8 mouse cellular contexts compared by ENCODE assay signal in the genomic region with DNA sequence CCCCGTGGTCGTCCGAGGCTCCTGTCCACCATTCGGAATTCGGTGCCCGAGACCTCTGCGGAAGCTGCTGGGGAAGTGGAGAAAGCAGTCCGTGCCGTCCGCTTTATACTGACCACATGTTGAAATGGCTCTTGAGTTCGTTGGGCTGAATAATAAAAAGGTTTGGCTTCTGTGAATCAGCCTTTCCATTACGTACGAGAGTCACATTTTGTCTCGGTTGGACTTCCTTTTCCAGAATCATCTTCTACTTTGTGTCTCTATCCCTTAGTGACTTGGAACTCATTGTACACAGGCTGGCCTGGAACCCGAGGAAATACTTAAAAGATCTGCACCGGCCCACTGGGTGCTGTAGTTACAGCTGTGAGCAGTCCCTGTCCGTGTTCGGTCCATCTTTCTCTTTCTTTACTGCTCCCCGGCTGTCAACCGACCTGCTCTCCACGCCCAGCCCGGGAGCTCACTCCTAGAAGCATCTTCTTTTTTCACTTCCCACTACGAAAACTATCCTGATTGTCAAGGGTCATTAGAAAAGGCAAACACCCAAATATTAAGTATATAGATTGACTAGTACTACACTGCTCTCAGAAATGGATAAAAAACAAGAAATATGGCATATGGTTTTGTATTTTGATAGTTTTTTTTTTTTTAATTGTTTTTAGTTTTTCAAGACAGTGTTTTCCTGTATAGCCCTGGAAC. TPM values are rescaled to one million over a fixed set of nuclear protein-coding genes. Genes with fewer than 3 reads are reported as not detected.
DNase-seq lines count a peak whose midpoint lies in the region; ATAC-seq and TF ChIP-seq lines count a peak whose summit lies in the region.

No protein-coding gene starts in this region.

- DNase-seq in lung, adult 2 months: no peak
- DNase-seq in lung, adult 18-20 months: no peak
- no peak for DNase-seq in embryonic facial prominence, embryonic 14.5 days (ENCODE audit: low spot score)
- DNase-seq in adipocyte (ENCODE audit: low spot score): no peak
- DNase-seq in right cerebral cortex, postnatal 14 days: no peak
- DNase-seq in c-Kit-positive CD71-positive TER-119-positive erythroid progenitor cells, embryonic 14.5 days (ENCODE audit: low spot score): no peak

- TF ChIP-seq CTCF in lung, adult 2 months (IDR thresholded peaks at IDR 0.05; ENCODE audit: insufficient read depth, low read length): no peak

- peak overlapping the region; percentile 85 for H3K4me3 ChIP-seq in lung, adult 2 months (replicated peaks; ENCODE audit: extremely low read depth, low read depth, low read length)
- H3K4me3 ChIP-seq in embryonic facial prominence, embryonic 14.5 days (ENCODE audit: low read depth, low read length): peak overlapping the region; percentile 83
- H3K4me3 ChIP-seq in kidney, embryonic 15.5 days (replicated peaks): peak overlapping the region; percentile 93
- peak overlapping the region; percentile 91 for H3K4me3 ChIP-seq in midbrain, embryonic 16.5 days (ENCODE audit: low read depth, low read length)

- H3K9ac ChIP-seq in embryonic facial prominence, embryonic 14.5 days (ENCODE audit: low read depth, low read length): peak overlapping the region; percentile 97
- peak overlapping the region; percentile 99 for H3K9ac ChIP-seq in kidney, embryonic 15.5 days
- peak overlapping the region; percentile 85 for H3K9ac ChIP-seq in midbrain, embryonic 16.5 days (ENCODE audit: low read depth, low read length)

- no peaks in the 10 kb centered on the region for H3K27me3 ChIP-seq in embryonic facial prominence, embryonic 14.5 days (replicated peaks; ENCODE audit: control insufficient read depth, insufficient read depth, low read length)
- H3K27me3 ChIP-seq in kidney, embryonic 15.5 days: no peaks in the 10 kb centered on the region
- no peaks in the 10 kb centered on the region for H3K27me3 ChIP-seq in midbrain, embryonic 16.5 days (ENCODE audit: control insufficient read depth, insufficient read depth, low read depth, low read length)

- H3K9me3 ChIP-seq in embryonic facial prominence, embryonic 14.5 days (ENCODE audit: control insufficient read depth, low read length): no peaks in the 10 kb centered on the region
- H3K9me3 ChIP-seq in kidney, embryonic 15.5 days (replicated peaks): no peaks in the 10 kb centered on the region
- H3K9me3 ChIP-seq in midbrain, embryonic 16.5 days (replicated peaks; ENCODE audit: control insufficient read depth, low read length, poor library complexity, severe bottlenecking): no peaks in the 10 kb centered on the region

- H3K4me2 ChIP-seq in embryonic facial prominence, embryonic 14.5 days (ENCODE audit: low read depth, low read length): peak overlapping the region; percentile 92
- H3K4me2 ChIP-seq in kidney, embryonic 15.5 days: peak overlapping the region; percentile 66
- H3K4me2 ChIP-seq in midbrain, embryonic 16.5 days (ENCODE audit: low read length): peak overlapping the region; percentile 97

- WGBS in lung, adult 2 months: under 1% methylated on average over 23 of the region's 23 CpGs
- WGBS in embryonic facial prominence, embryonic 14.5 days: 1% methylated on average over 23 of the region's 23 CpGs
- under 1% methylated on average over 23 of the region's 23 CpGs for WGBS in kidney, embryonic 15.5 days
- WGBS in midbrain, embryonic 16.5 days: under 1% methylated on average over 23 of the region's 23 CpGs

- peaks cover 46% of the 10 kb centered on the region for H3K36me3 ChIP-seq in embryonic facial prominence, embryonic 14.5 days (ENCODE audit: control insufficient read depth, insufficient read depth, low read length)
- peaks cover 44% of the 10 kb centered on the region for H3K36me3 ChIP-seq in kidney, embryonic 15.5 days
- peaks cover 21% of the 10 kb centered on the region for H3K36me3 ChIP-seq in midbrain, embryonic 16.5 days (ENCODE audit: control insufficient read depth, insufficient read depth, low read length)

- no peak for ATAC-seq in embryonic facial prominence, embryonic 14.5 days (ENCODE audit: low read depth)
- peak; percentile 16; the same call in 1 of the 2 replicates for ATAC-seq in kidney, embryonic 15.5 days (replicated peaks; ENCODE audit: low FRiP score)
- ATAC-seq in midbrain, embryonic 16.5 days: no peak; the same call in 1 of the 2 replicates

- H3K4me1 ChIP-seq in lung, adult 2 months (ENCODE audit: control insufficient read depth, insufficient read depth, low read length): peaks cover 9% of the 10 kb centered on the region
- H3K4me1 ChIP-seq in embryonic facial prominence, embryonic 14.5 days (ENCODE audit: control insufficient read depth, insufficient read depth, low read length): peaks cover 17% of the 10 kb centered on the region
- H3K4me1 ChIP-seq in kidney, embryonic 15.5 days: peaks cover 46% of the 10 kb centered on the region
- H3K4me1 ChIP-seq in midbrain, embryonic 16.5 days (ENCODE audit: control insufficient read depth, insufficient read depth, low read length): peaks cover 19% of the 10 kb centered on the region

- H3K27ac ChIP-seq in embryonic facial prominence, embryonic 14.5 days (replicated peaks; ENCODE audit: low read depth, low read length): peak overlapping the region; percentile 96
- peak overlapping the region; percentile 98 for H3K27ac ChIP-seq in kidney, embryonic 15.5 days
- peak overlapping the region; percentile 92 for H3K27ac ChIP-seq in midbrain, embryonic 16.5 days (ENCODE audit: low read length)

- no peak for TF ChIP-seq POLR2A in lung, adult 2 months (IDR thresholded peaks at IDR 0.05; ENCODE audit: borderline replicate concordance, extremely low read depth, low read depth, low read length)

RNA-seq across cellular contexts. Expression of gene P4hb, which starts 0.7 kb away (rescaled TPM):
- 192 and 254 TPM in 2 replicates for polyA plus RNA-seq in lung, adult 2 months (2012; rRNA removed)
- 996 and 1,037 TPM in 2 replicates for polyA plus RNA-seq in embryonic facial prominence, embryonic 14.5 days (2014; fragmentation: Nextera tagmentation; extraction: Ambion mirVana)
- polyA plus RNA-seq in kidney, embryonic 15.5 days (2015; fragmentation: Nextera tagmentation; extraction: Ambion mirVana): 718 and 736 TPM in 2 replicates
- polyA plus RNA-seq in midbrain, embryonic 16.5 days (2015; fragmentation: Nextera tagmentation; extraction: Ambion mirVana): 233 and 257 TPM in 2 replicates

RNA-seq across cellular contexts. Expression of gene Arhgdia, which starts 7.7 kb away (rescaled TPM):
- 890 and 923 TPM in 2 replicates for polyA plus RNA-seq in lung, adult 2 months (2012; rRNA removed)
- 558 and 609 TPM in 2 replicates for polyA plus RNA-seq in embryonic facial prominence, embryonic 14.5 days (2014; fragmentation: Nextera tagmentation; extraction: Ambion mirVana)
- 588 and 644 TPM in 2 replicates for polyA plus RNA-seq in kidney, embryonic 15.5 days (2015; fragmentation: Nextera tagmentation; extraction: Ambion mirVana)
- polyA plus RNA-seq in midbrain, embryonic 16.5 days (2015; fragmentation: Nextera tagmentation; extraction: Ambion mirVana): 439 and 443 TPM in 2 replicates

RNA-seq across cellular contexts. Expression of gene Ppp1r27, which starts 22.8 kb away (rescaled TPM):
- 3.3 TPM in 1 of 2 replicates, not detected in the other for polyA plus RNA-seq in lung, adult 2 months (2012; rRNA removed)
- 9.6 and 9.7 TPM in 2 replicates for polyA plus RNA-seq in embryonic facial prominence, embryonic 14.5 days (2014; fragmentation: Nextera tagmentation; extraction: Ambion mirVana)
- polyA plus RNA-seq in kidney, embryonic 15.5 days (2015; fragmentation: Nextera tagmentation; extraction: Ambion mirVana): 0.49 and 1.4 TPM in 2 replicates
- not detected in 2 replicates for polyA plus RNA-seq in midbrain, embryonic 16.5 days (2015; fragmentation: Nextera tagmentation; extraction: Ambion mirVana)

RNA-seq across cellular contexts. Expression of gene Mcrip1, which starts 24.2 kb away (rescaled TPM):
- polyA plus RNA-seq in lung, adult 2 months (2012; rRNA removed): 133 and 168 TPM in 2 replicates
- polyA plus RNA-seq in embryonic facial prominence, embryonic 14.5 days (2014; fragmentation: Nextera tagmentation; extraction: Ambion mirVana): 238 and 253 TPM in 2 replicates
- 199 and 212 TPM in 2 replicates for polyA plus RNA-seq in kidney, embryonic 15.5 days (2015; fragmentation: Nextera tagmentation; extraction: Ambion mirVana)
- 232 and 233 TPM in 2 replicates for polyA plus RNA-seq in midbrain, embryonic 16.5 days (2015; fragmentation: Nextera tagmentation; extraction: Ambion mirVana)

RNA-seq across cellular contexts. Expression of gene Alyref, which starts 24.4 kb away (rescaled TPM):
- polyA plus RNA-seq in lung, adult 2 months (2012; rRNA removed): 26.1 and 29.1 TPM in 2 replicates
- polyA plus RNA-seq in embryonic facial prominence, embryonic 14.5 days (2014; fragmentation: Nextera tagmentation; extraction: Ambion mirVana): 406 and 433 TPM in 2 replicates
- 494 TPM in 2 replicates for polyA plus RNA-seq in kidney, embryonic 15.5 days (2015; fragmentation: Nextera tagmentation; extraction: Ambion mirVana)
- 194 and 223 TPM in 2 replicates for polyA plus RNA-seq in midbrain, embryonic 16.5 days (2015; fragmentation: Nextera tagmentation; extraction: Ambion mirVana)
